Mouse (Mus musculus): Measurements from ENCODE around the gene Tubg2.

DNA sequence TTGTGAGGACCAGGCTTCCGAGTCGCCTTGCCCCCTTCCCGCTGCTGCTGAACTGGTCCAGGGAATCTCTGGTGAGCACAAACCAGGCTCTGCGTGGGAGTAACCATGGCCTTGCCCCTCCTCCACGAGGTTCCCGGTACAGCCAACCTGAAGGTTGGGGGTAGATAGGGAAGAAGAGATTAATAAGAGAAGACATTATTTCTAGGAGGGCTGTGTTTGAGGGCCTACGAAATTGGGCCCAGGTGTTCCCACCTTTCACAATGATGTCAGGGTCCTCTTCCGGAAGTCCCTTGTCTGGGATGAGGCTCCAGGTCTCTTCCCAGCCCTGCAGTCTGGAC is 12.2 kb downstream of the Tubg2 start:
- TF ChIP-seq CTCF (IDR thresholded peaks at IDR 0.05; ENCODE audit: low read depth) (no peak), EP300 (IDR thresholded peaks at IDR 0.05; ENCODE audit: low read depth) (no peak)
